Mouse (Mus musculus) gastrocnemius, adult 18-20 months (tissue): ENCODE data around the gene Nup62cl. TPM values are rescaled to one million over a fixed set of nuclear protein-coding genes. Genes with fewer than 3 reads are reported as not detected.
A peak's percentile ranks its signal among the peaks of the same experiment; 100 is the strongest.

ENCODE experiments used
- DNase-seq: peaks from one replicate; pipeline ENCODE4 v3.0.0; 2021; ENCODE audit warnings: low spot score
- long read RNA-seq, 2 experiments: library from polyadenylated mRNA; stranded (forward); transcript quantifications; one replicate each; pipeline ENCODE4 v2.0.0; 2021
- total RNA-seq, 2 experiments: library from RNA; stranded (reverse); gene quantifications; 2 replicates each; pipeline ENCODE4 v1.2.3; 2021

The Nup62cl gene
- total RNA-seq, result not detected
- long read RNA-seq, experiment 1, result 0 reads
- long read RNA-seq, experiment 2, result 0 reads

GRCm38 (mm10) chrX:140062135-140062975, at the start of gene Nup62cl, which contains the start of gene Pih1h3b:
TSS of gene Nup62cl (minus strand) at chrX:140062712.
TSS of gene Pih1h3b (plus strand) at chrX:140062879.
- peak; percentile 15 for DNase-seq

DNA sequence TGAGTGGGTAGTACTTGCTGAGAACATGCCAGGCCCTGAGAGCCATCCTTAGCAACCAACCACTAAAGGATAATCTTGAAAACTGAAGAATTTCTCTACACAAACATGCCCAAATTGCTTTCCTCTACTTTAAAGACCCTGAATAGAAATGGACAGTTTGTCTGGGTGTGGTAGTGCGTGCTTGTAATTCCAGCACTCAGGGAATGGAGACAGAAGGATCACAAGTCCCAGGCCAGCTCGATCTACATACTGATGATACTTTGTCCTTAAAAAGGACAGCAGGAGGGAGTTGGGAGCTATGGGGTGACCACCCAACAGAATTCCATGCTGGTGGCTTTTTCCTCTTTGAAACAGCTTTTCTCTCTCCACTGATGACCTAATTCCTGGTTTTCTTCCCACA, 31.6 kb upstream of the Nup62cl start:
- no peak for DNase-seq

GRCm38 (mm10) chrX:140082535-140082934, 20.0 kb upstream of the Nup62cl start:
- DNase-seq, result no peak

DNA sequence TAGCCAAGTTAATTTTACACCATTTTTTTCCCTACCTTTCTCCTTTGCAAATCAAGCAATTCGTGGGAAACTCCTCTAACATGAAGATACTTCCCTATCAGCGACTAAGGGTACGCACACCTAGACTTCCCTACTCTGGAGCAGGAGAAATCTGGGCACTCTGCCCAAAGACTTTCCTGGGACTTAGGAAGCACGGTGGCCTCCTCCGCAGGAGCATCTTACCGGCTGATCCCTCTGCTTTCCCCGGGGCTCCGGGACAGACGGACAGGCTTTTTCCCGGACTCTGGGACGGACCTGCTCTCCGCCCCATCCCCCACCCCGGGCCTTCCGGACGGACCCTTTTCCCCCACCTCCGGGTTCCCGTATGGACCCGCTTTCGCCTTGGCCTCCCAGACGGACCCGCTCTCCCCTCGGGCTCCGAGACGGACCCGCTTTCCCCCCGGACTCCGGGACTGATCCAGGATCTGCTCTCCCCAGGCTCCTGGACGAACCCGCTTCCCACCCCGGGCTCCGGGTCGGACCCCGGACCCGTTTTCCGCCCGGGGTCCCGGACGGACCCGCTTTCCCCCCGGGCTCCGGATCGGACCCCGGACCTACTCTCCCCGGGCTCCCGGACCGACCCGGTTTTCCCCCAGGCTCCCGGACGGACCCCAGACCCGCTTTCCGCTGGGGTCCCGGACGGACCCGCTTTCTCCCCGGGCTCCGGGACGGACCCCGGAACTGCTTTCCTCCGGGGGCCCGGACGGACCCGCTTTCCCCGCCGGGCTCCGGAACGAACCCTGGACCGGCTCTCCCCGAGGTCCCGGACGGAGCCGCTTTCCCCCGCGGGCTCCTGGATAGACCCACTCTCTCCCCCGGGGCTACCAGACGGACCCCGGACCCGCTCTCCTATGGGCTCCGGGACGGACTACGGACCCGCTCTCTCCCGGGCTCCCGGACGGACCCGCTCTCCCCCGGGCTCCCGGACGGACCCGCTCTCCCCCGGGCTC, 1.3 kb downstream of the Nup62cl start:
- no peak for DNase-seq

DNA sequence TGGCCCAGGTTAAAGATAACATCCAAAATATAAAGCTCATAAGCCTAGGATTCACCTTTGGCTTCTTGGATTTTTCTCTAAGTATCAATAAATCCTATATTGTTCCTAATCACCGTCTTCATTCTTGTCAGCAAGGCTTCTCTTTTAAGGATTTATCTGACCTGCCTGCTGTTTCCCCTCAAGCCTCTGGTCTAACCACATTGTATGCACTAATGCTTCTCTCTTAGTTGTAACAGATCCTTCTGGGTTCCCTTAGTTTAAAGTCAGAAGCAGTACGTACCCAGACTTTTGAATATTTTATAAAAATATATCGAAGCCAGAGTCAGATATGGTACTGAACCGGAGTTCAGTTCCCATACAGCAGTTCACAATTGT, 63.8 kb downstream of the Nup62cl start:
- no peak for DNase-seq

- DNase-seq, result peak; percentile 22
Observed at GRCm38 (mm10) chrX:139997740-139998690, 64.5 kb downstream of the Nup62cl start, which contains the start of gene Rbm41. TSS of gene Rbm41 (minus strand) at chrX:139998595.

- DNase-seq, result no peak
Observed at GRCm38 (mm10) chrX:139982115-139982514, 80.4 kb downstream of the Nup62cl start.

Other genes with a start within 250 kb of the Nup62cl start
- gene Morc4, start 191.0 kb downstream of the Nup62cl start, total RNA-seq, result 1 to 10 TPM; 3.8 to 5.7 TPM
- 1 to 10 TPM; 5.3 to 5.6 TPM for gene Rbm41, start 64.1 kb downstream of the Nup62cl start, total RNA-seq
- gene Pih1h3b, start 167 bp upstream of the Nup62cl start, total RNA-seq, result not detected